Mouse (Mus musculus) c-Kit-positive CD71-negative TER-119-negative erythroid progenitor cells, embryonic 14.5 days (primary cell): Measurements from ENCODE around the gene Gm2022.
"Not testable (repeated sequence)": the region's sequence is repeated elsewhere in the genome, so short reads cannot be mapped to it uniquely, and the experiment has no call there.

Source experiments
- DNase-seq: peaks from one replicate; pipeline ENCODE4 v3.0.0-alpha.2; 2013; ENCODE audit warnings: low read depth

Gene Gm2022

DNA sequence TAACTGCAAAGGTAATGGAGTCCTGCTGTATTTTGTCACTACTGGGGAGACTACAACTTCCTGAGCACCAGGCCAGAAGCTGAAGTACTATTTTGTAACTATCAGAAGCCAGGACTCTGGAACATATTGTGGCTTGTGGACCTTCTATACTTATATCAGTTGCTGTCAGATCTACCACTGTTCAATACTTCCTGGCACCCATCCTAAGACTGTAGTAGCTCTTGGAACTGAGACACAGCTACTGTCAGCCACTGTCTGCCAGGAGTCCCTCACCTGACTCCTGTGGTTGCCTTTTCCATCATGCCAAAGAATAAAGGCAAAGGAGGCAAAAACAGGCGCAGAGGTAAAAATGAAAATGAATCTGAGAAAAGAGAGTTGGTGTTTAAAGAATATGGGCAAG lies at the start of gene Gm2022:
Gene Gm2022, plus strand, starts transcription at position 301 of the 400 bp plus-strand sequence.
- not testable (repeated sequence) for DNase-seq

DNA sequence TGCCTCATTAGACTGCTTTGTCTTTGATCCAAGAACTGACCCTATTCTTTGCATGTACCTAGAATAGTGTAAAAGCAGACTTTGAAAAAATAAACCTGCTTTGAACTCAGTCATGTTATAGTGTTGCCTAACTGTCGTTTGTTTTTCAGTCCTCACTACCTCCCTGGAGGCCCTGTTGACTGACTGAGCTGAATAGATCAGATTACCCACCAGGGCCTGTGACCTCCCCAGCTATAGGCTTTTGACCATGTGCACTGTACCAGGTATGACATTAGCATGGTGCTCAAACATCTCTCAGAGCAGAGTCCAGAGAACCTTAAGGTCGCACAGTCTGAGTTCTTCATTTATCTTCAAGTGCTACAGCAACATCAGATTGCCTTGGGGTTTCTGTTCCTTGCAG lies 44.5 kb upstream of the Gm2022 start:
- DNase-seq = not testable (repeated sequence)

- DNase-seq = not testable (repeated sequence)
Measured at GRCm38 (mm10) chr12:87856067-87856466, 39.1 kb upstream of the Gm2022 start.

DNA sequence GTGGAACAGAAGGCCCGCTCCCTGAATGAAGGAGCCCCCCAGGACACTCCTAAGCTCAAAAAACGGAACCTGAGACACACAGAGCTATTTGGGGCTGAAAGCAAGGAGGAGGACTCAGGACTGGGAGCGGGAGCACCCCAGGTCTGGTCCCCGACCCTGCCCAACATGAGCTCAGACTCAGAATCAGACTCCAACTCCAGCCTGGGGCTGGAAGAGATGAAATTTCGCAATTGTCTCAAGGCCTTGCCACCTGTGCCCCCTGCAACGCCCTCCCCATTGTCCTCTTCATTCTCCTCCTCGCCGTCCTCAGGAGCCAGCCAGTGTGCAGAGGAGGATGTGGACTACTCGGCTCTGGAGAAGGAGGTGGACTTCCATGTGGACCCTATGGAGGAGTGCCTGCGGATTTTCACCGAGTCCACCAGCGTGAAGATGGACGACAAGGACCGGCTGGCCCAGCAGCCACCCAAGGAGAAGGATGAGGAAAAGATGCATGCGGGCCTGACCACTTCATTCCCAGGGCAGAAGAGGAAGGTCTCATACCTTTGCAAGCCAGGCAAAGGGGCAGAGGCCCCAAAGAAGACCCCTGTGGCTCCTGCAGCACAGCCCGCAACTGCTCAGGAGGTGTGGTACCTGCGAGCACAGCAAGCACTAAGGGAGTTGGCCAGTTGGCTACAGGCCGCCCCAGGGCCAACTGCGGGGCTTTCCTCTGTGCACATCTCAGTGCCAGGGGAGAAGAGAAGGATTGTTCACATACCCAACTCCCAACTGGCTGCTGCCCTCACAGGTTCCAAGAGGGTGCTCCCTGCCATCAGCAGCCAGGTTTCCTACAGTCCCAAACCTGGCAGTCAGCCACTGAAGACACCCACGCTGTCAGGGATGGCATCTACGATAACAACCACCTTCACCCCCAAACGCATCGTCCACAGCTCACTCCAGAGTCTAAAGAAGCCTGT lies 33.2 kb upstream of the Gm2022 start:
- not testable (repeated sequence) for DNase-seq

GRCm38 (mm10) chr12:87863638-87864037 lies 31.5 kb upstream of the Gm2022 start:
- DNase-seq = not testable (repeated sequence)

DNA sequence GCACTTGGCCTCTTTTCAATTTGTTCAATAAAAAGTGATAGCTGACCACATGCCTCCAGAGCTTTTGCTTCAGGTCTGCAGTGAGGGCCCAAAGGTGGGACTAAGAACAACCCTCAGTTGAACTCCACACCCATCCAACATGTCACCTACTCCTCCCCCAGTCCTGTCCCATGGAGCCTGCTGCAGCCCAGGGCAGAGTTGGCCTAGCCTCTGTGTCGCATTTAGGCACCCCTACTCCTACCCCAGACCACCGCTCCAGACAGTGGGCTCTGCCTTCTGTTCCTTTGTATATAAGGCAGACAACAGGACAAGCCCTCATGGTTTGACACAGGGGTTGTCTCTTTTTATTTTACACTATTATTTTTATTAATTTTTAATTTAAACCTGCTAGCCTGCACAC lies 31.1 kb upstream of the Gm2022 start:
- DNase-seq = not testable (repeated sequence)

DNA sequence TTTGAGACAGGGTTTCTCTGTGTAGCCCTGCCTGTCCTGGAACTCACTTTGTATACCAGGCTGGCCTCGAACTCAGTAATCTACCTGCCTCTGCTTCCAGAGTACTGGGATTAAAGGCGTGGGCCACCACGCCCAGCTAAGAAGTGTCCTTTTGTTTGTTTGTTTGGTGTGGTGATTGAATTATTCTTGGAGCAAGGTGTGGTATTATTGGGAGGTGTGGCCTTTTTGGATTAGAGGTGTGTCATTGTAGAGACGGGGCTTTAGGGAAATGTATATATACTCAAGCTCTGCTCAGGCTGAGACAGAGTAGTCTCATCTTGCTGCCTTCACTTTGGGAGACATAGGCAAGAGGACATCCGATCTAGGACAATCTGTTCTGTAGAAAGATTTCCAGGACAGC lies 21.4 kb upstream of the Gm2022 start, which contains the start of gene Gm2016:
Gene Gm2016, plus strand, starts transcription at position 301 of the 400 bp plus-strand sequence.
- DNase-seq = not testable (repeated sequence)

- not testable (repeated sequence) for DNase-seq
Measured at GRCm38 (mm10) chr12:87919721-87920120, 24.6 kb downstream of the Gm2022 start, which contains the start of gene Gm2035. TSS of gene Gm2035 (minus strand) at chr12:87919857.
